Mouse (Mus musculus) right cerebral cortex, adult 18-20 months (tissue): ENCODE measurements around the gene Tbc1d5.

ENCODE experiments used
- DNase-seq: peaks from one replicate; pipeline ENCODE4 v3.0.0; 2022; ENCODE audit warnings: mixed read lengths

Tbc1d5 gene

GRCm38 (mm10) chr17:51179195-51179953 lies at the start of gene Tbc1d5:
Gene Tbc1d5 (minus strand): TSS chr17:51179352.
- peak; percentile 96 for DNase-seq

- DNase-seq: no peak
Measured at GRCm38 (mm10) chr17:51226056-51226455, 46.9 kb upstream of the Tbc1d5 start.

DNA sequence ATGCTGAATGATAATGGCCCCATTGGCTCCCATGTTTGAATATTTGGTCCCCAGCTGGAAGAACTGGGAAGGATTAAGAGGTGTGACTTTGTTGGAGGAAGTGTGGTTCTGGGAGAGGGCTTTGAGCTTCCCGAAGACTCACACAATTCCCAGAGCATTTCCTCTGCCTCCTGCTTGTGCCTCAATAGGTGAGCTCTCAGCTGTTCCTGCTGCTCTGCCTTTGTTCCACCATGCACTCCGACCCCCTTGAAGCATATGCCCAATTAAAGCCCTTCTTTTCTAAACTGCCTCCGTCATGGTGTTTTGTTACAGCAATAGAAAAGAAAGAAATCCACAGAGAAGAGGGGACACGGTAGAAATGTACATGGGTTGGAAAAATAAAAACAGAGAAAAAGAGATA lies 44.0 kb upstream of the Tbc1d5 start:
- no peak for DNase-seq

GRCm38 (mm10) chr17:51221075-51221474 lies 41.9 kb upstream of the Tbc1d5 start:
- peak; percentile 5 for DNase-seq

GRCm38 (mm10) chr17:51219897-51220296 lies 40.7 kb upstream of the Tbc1d5 start:
- no peak for DNase-seq

DNA sequence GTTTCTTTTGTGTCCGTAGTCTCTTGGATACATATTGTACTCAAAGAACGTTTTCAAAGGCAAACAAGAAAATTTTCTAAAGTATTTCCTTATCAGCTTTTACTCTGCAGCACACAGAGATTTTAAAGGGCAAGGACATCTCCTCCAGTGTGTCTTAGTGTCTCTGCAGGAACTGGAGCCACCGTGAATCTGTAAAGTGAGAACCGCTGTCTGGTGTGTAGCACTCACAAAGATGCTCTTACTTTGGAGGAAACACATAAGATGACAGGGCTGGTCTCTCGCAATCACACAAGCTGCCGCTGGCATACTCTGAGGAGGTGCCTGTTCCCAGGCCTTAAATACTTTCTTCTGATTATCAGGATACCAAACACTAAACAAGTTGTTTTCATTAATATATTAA lies 37.3 kb upstream of the Tbc1d5 start:
- no peak for DNase-seq

- no peak for DNase-seq
Measured at GRCm38 (mm10) chr17:51209565-51209964, 30.4 kb upstream of the Tbc1d5 start.

DNA sequence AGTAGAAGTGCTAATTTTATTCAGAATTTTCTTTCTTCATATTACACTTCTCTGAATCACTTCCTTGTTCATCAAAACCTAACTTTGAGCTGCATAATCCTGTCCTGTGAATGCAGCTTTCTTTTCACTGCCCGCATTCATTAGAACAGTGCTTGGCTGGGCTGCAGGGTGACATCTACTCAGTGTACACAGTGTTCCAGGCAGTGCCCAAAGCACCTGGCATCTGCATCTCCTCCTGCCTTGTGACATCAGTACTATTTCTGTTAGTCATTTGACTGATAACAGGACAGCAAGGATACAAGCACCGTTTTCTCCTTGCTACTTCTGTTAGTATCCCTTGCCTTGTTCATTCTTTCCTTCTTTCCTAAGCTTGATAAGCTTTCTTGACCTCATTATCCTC lies 25.5 kb upstream of the Tbc1d5 start:
- peak; percentile 69 for DNase-seq

DNA sequence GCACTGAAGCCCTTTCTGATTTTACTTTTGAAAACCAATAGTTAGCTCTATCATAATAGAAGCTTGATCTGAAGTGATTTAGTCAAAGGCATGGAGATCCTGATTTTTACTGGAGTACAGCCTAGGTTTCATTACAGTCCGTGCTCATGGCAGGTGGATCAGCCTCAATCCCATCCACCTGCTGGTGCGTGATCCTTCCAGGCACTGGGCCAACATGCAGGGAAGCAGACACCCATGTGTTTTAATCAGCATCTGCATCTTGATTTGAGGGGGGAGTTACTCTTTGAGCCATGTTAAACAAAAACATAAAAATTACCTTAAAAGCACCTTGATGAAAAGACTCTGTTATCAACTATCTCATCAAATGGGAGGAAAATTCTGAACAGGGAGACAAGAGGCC lies 16.4 kb upstream of the Tbc1d5 start:
- no peak for DNase-seq

GRCm38 (mm10) chr17:51194787-51195186 lies 15.6 kb upstream of the Tbc1d5 start:
- DNase-seq: no peak

- DNase-seq: no peak
Measured at GRCm38 (mm10) chr17:51191381-51191780, 12.2 kb upstream of the Tbc1d5 start.

GRCm38 (mm10) chr17:51182715-51183114 lies 3.6 kb upstream of the Tbc1d5 start:
- DNase-seq: peak; percentile 18

DNA sequence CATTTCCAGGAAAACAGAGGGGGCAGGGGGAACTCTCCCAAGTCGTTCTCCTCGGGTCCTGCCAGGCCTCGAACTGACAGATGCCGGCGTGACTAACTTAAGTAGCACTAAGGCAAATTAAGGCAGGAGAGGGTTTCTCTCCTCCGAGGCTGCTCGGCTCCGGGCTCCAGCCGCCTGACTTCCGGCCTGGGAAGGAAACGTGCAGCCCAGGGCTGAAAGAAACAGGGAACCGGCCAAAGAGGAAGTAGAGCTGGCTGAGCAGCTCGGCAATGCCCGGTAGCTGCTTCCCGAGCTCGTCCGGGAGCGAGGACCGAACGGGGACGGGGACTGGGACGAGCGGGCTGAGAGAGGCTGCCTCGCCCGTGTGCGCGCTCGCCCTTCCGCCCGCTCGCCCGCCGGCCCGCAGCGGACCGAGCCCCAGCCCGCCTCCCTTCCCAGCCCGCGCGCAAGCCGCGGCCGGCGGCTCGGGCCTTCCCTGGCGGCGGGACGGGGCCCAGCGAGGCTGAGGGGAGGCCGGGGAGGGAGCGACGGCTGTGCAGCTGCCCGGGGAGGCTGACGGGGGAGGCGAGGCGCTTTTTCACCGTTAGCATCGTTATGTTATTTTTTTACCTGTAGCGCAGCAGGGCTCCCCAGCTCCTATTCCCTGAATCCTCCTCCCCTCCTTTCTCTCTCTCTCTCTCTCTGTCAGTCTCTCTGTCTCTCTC lies 509 bp downstream of the Tbc1d5 start:
- peak; percentile 66 for DNase-seq

GRCm38 (mm10) chr17:51177923-51178322 lies 1.2 kb downstream of the Tbc1d5 start:
- no peak for DNase-seq

DNA sequence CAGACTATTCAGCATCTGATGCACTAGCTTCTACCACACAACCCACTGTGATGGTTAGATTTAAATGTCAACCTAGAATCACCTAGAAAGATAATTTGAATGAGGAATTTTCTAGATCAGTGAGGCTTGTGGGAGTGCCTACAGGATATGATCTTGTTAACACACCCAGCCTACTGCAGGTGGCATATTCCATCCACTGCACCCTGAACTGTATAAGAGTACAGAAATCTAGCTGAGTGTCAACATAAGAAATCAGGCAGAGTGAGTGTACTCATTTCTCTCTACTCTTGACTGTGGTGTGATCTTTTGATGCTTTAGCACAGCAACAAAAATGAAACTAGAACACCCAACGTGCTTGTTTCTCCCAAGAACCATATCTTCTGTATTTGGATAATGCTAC lies 6.8 kb downstream of the Tbc1d5 start:
- DNase-seq: no peak

GRCm38 (mm10) chr17:51171504-51171903 lies 7.6 kb downstream of the Tbc1d5 start:
- DNase-seq: no peak

- no peak for DNase-seq
Measured at GRCm38 (mm10) chr17:51169911-51170310, 9.2 kb downstream of the Tbc1d5 start.

- DNase-seq: no peak
Measured at GRCm38 (mm10) chr17:51162366-51162765, 16.8 kb downstream of the Tbc1d5 start.

DNA sequence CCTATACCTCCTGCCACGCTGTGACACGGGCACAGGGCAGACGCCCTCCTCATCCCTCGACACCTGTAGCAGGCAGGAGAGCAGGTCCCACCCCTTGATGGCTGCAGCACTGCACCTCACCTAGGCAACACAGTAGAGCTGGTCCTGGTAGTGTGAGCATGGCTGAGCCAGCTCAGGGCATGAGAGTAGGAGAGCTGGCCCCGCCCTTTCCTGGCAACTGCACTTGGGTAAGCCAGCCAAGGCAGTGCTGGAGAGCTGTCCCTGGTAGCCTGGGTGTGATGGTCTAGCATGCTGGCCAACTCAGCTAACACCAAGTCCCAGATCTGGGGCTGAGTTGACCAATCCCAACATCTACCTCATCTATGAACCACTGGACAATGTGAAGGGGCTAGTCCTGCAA lies 19.9 kb downstream of the Tbc1d5 start:
- no peak for DNase-seq

DNA sequence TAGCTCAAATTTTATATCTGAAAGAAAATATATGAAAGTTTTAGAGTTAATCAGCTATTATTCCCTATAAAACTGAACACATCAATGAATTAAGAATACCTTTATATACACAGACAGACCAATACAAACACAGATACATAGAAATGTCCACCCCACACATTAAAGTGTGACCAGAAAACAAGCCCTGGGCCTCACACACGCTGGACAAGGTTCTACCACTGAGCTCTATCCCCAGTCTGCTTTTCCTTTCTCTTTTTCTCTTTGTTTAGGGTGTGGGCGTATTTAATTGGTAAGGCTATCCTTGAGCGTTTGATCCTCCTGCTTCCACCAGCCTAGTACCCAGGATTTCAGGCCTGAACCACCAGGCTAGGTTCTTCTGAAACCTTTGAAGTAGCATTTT lies 28.2 kb downstream of the Tbc1d5 start:
- DNase-seq: no peak

- no peak for DNase-seq
Measured at GRCm38 (mm10) chr17:51144983-51145382, 34.2 kb downstream of the Tbc1d5 start.

DNA sequence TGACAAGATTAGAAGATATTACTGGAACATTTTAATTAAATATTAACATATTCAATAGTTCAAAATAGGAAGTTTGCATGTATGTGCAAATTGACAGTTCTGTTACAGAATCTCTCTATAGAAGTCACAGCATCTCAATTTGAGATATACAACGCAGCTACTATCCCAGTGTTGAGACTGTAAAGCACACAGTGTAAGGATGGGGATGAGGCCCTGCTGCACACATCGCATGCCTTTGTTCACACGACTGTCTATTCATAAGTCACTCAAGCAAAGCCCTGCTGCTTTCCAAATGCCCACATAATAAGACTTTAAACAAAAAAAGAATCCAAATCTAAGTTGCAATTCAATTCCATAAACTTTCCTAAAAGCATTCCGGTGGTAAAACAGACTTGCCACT lies 37.1 kb downstream of the Tbc1d5 start:
- no peak for DNase-seq

- peak; percentile 12 for DNase-seq
Measured at GRCm38 (mm10) chr17:51111194-51111593, 68.0 kb downstream of the Tbc1d5 start.

DNA sequence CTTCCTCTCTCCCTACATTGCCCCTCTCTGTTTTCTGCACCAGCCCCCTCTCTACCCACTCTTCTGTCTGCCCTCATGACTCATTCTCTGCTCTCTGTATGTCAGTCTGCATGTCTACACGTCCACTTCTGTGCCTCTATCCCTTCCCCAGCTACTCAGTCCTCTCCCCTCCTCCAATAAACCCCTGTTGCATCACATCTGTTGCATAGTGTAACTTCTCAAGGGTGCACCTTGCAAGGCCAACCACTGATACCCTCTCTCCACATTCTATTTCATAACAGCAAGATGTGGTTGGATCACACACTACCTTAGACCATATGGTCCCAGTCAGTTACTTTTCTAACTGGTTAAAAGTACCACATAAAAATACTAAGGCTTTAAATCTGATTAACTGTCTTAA lies 74.9 kb downstream of the Tbc1d5 start:
- no peak for DNase-seq

DNA sequence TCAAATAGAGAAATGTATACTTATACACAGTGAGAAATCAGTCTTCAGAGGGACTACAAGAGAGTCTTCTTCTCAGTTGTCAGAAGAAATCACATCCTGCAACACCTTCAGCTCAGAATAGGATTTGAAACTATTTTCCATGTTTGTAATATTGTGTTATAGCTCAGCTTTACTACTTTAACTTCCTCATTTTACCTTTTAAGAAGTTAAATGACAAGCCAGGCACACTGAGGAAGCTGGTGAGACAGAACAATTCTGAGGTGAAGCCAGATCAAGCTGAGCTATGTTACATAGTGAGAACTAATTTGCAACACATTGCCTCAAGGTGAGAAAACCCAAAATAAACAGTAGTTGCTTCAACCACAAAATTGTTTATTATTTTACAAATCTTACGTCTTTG lies 135.3 kb downstream of the Tbc1d5 start:
- DNase-seq: no peak
